Mouse (Mus musculus) midbrain, embryonic 10.5 days (tissue): ENCODE results near the gene Spdef. TPM values are rescaled to one million over a fixed set of nuclear protein-coding genes. Genes with fewer than 3 reads are reported as not detected.

Source experiments
- DNase-seq: peaks from one replicate; pipeline ENCODE4 v3.0.0-alpha.2; 2017; ENCODE audit warnings: low spot score
- H3K27ac ChIP-seq: fragments of 300-500 bp; sonication (generic); replicated peaks from 2 replicates; pipeline ENCODE4 v1.5.1; 2016; ENCODE audit warnings: mild to moderate bottlenecking
- H3K27me3 ChIP-seq: fragments of 300-500 bp; sonication (generic); 2 replicates; pipeline ENCODE4 v1.6.1; 2016; ENCODE audit warnings: low read depth, mild to moderate bottlenecking; ENCODE audit not compliant: poor library complexity, severe bottlenecking
- H3K36me3 ChIP-seq: fragments of 300-500 bp; sonication (generic); 2 replicates; pipeline ENCODE4 v1.6.1; 2016; ENCODE audit warnings: mild to moderate bottlenecking, moderate library complexity
- H3K4me1 ChIP-seq: fragments of 300-500 bp; sonication (generic); 2 replicates; pipeline ENCODE4 v1.6.1; 2016
- H3K4me3 ChIP-seq: fragments of 300-500 bp; sonication (generic); 2 replicates; pipeline ENCODE4 v1.5.1; 2016; ENCODE audit warnings: mild to moderate bottlenecking, moderate library complexity
- H3K9me3 ChIP-seq: fragments of 300-500 bp; sonication (generic); replicated peaks from 2 replicates; pipeline ENCODE4 v1.6.1; 2016; ENCODE audit warnings: mild to moderate bottlenecking
- WGBS: fragments of 180-500 bp; shearing (Covaris S2); methylation state at CpG from one replicate; pipeline ENCODE4 v1.1.7; 2016; 5-methylcytosine and 5-hydroxymethylcytosine counted together
- polyA plus RNA-seq: library from polyadenylated mRNA; unstranded; fragments of >200 nt; fragmentation: Nextera tagmentation; extraction: Ambion mirVana; gene quantifications from 2 replicates; pipeline ENCODE4 v1.2.1, GENCODE M21; 2016

Gene Spdef
- polyA plus RNA-seq, 1 experiment from 2014 or later, result 0.16 TPM

GRCm38 (mm10) chr17:27751314-27752202, 22.8 kb upstream of the Spdef start:
- no peaks in the 10 kb centered on the region for H3K9me3 ChIP-seq
- H3K4me3 ChIP-seq, result no peak overlapping the region
- WGBS, result 91% methylated on average over 8 of the region's 8 CpGs
- peaks cover 41% of the 10 kb centered on the region for H3K36me3 ChIP-seq
- DNase-seq, result no peak
- no peak overlapping the region for H3K27ac ChIP-seq
- H3K27me3 ChIP-seq, result no peaks in the 10 kb centered on the region
- 0 out of 2 replicates have a peak, but pooled peaks cover 4% of the 10 kb centered on the region for H3K4me1 ChIP-seq

GRCm38 (mm10) chr17:27750451-27750942, 21.7 kb upstream of the Spdef start:
- WGBS, result 88% methylated on average over 6 of the region's 6 CpGs
- no peak for DNase-seq
- 0 out of 2 replicates have a peak, but pooled peaks cover 2% of the 10 kb centered on the region for H3K4me1 ChIP-seq
- H3K27ac ChIP-seq, result no peak overlapping the region
- H3K27me3 ChIP-seq, result no peaks in the 10 kb centered on the region
- H3K4me3 ChIP-seq, result no peak overlapping the region
- H3K36me3 ChIP-seq, result peaks cover 41% of the 10 kb centered on the region
- no peaks in the 10 kb centered on the region for H3K9me3 ChIP-seq

GRCm38 (mm10) chr17:27748123-27748522, 19.4 kb upstream of the Spdef start:
- Histone ChIP-seq H3K4me3 (no peak overlapping the region), H3K9me3 (no peaks in the 10 kb centered on the region), H3K4me1 (no peaks in the 10 kb centered on the region), H3K27ac (no peak overlapping the region), H3K36me3 (peaks cover 23% of the 10 kb centered on the region), H3K27me3 (no peaks in the 10 kb centered on the region)
- 96% methylated on average over 2 of the region's 2 CpGs for WGBS
- DNase-seq, result no peak

- Histone ChIP-seq H3K4me3 (no peak overlapping the region), H3K4me1 (no peaks in the 10 kb centered on the region), H3K27ac (no peak overlapping the region), H3K27me3 (no peaks in the 10 kb centered on the region), H3K36me3 (peaks cover 6% of the 10 kb centered on the region), H3K9me3 (no peaks in the 10 kb centered on the region)
- 82% methylated on average over 4 of the region's 4 CpGs for WGBS
- DNase-seq, result no peak
These were observed 17.7 kb upstream of the Spdef start for GRCm38 (mm10) chr17:27746446-27746845.

- H3K4me1 ChIP-seq, result no peaks in the 10 kb centered on the region
These were observed 12.2 kb upstream of the Spdef start for GRCm38 (mm10) chr17:27740961-27741360.

GRCm38 (mm10) chr17:27734344-27735073, 5.8 kb upstream of the Spdef start:
- DNase-seq, result no peak
- no peaks in the 10 kb centered on the region for H3K9me3 ChIP-seq
- no peaks in the 10 kb centered on the region for H3K36me3 ChIP-seq
- H3K4me3 ChIP-seq, result no peak overlapping the region
- peak overlapping the region; percentile 46 for H3K27ac ChIP-seq
- H3K4me1 ChIP-seq, result peaks cover 12% of the 10 kb centered on the region
- WGBS, result 22% methylated on average over 12 of the region's 13 CpGs
- no peaks in the 10 kb centered on the region; the same call in 1 of the 2 replicates for H3K27me3 ChIP-seq

More at GRCm38 (mm10) chr17:27740961-27741360, 12.2 kb upstream of the Spdef start:
- 93% methylated on average over 6 of the region's 6 CpGs for WGBS
- no peak overlapping the region for H3K4me3 ChIP-seq
- no peaks in the 10 kb centered on the region for H3K36me3 ChIP-seq
- DNase-seq, result no peak
- no peaks in the 10 kb centered on the region for H3K27me3 ChIP-seq
- H3K9me3 ChIP-seq, result no peaks in the 10 kb centered on the region
- no peak overlapping the region for H3K27ac ChIP-seq

GRCm38 (mm10) chr17:27732694-27733093, 3.9 kb upstream of the Spdef start:
- Histone ChIP-seq H3K4me3 (no peak overlapping the region), H3K27ac (no peak overlapping the region), H3K36me3 (no peaks in the 10 kb centered on the region), H3K9me3 (no peaks in the 10 kb centered on the region), H3K4me1 (peaks cover 15% of the 10 kb centered on the region), H3K27me3 (no peaks in the 10 kb centered on the region; the same call in 1 of the 2 replicates)
- WGBS, result 85% methylated on average over 3 of the region's 3 CpGs
- no peak for DNase-seq

- no peak for DNase-seq
- Histone ChIP-seq H3K4me3 (no peak overlapping the region), H3K4me1 (peaks cover 15% of the 10 kb centered on the region), H3K27ac (no peak overlapping the region), H3K9me3 (no peaks in the 10 kb centered on the region), H3K27me3 (no peaks in the 10 kb centered on the region; the same call in 1 of the 2 replicates), H3K36me3 (no peaks in the 10 kb centered on the region)
- WGBS, result 92% methylated on average over 5 of the region's 5 CpGs
These were observed 3.4 kb upstream of the Spdef start for GRCm38 (mm10) chr17:27732152-27732551.

GRCm38 (mm10) chr17:27726527-27726926, 2.2 kb downstream of the Spdef start:
- Histone ChIP-seq H3K27me3 (0 out of 2 replicates have a peak, but pooled peaks cover 8% of the 10 kb centered on the region), H3K27ac (no peak overlapping the region), H3K4me3 (no peak overlapping the region), H3K36me3 (no peaks in the 10 kb centered on the region), H3K4me1 (peaks cover 37% of the 10 kb centered on the region), H3K9me3 (no peaks in the 10 kb centered on the region)
- DNase-seq, result no peak
- 70% methylated on average over 7 of the region's 7 CpGs for WGBS

GRCm38 (mm10) chr17:27725412-27725811, 3.3 kb downstream of the Spdef start:
- Histone ChIP-seq H3K27ac (peak overlapping the region; percentile 76), H3K4me3 (peak overlapping the region; percentile 29), H3K9me3 (no peaks in the 10 kb centered on the region), H3K4me1 (peaks cover 48% of the 10 kb centered on the region), H3K27me3 (0 out of 2 replicates have a peak, but pooled peaks cover 9% of the 10 kb centered on the region), H3K36me3 (no peaks in the 10 kb centered on the region)
- DNase-seq, result no peak
- 8% methylated on average over 10 of the region's 10 CpGs for WGBS

GRCm38 (mm10) chr17:27725011-27725410, 3.7 kb downstream of the Spdef start:
- peak; percentile 24 for DNase-seq
- Histone ChIP-seq H3K27me3 (0 out of 2 replicates have a peak, but pooled peaks cover 11% of the 10 kb centered on the region), H3K36me3 (no peaks in the 10 kb centered on the region), H3K4me3 (peak overlapping the region; percentile 29), H3K27ac (peak overlapping the region; percentile 76), H3K4me1 (peaks cover 52% of the 10 kb centered on the region), H3K9me3 (no peaks in the 10 kb centered on the region)
- WGBS, result 29% methylated on average over 10 of the region's 10 CpGs

- Histone ChIP-seq H3K4me1 (peaks cover 57% of the 10 kb centered on the region), H3K36me3 (no peaks in the 10 kb centered on the region), H3K27ac (no peak overlapping the region), H3K4me3 (no peak overlapping the region), H3K27me3 (peaks cover 18% of the 10 kb centered on the region; the same call in 1 of the 2 replicates), H3K9me3 (no peaks in the 10 kb centered on the region)
- no peak for DNase-seq
- WGBS, result 35% methylated on average over 3 of the region's 3 CpGs
These were observed 4.4 kb downstream of the Spdef start for GRCm38 (mm10) chr17:27724327-27724726.
